Mouse (Mus musculus) E14TG2a.4 (cell line): Measurements from ENCODE around the gene Dync2li1.

Source experiments
- H3K27me3 ChIP-seq: 2 replicates; pipeline ENCODE4 v1.6.1; 2014; ENCODE audit warnings: low read length, control low read depth; ENCODE audit not compliant: insufficient read depth
- H3K36me3 ChIP-seq: 2 replicates; pipeline ENCODE4 v1.6.1; 2014; ENCODE audit warnings: low read length, control low read depth; ENCODE audit not compliant: insufficient read depth
- H3K4me1 ChIP-seq: replicated peaks from 2 replicates; pipeline ENCODE4 v1.6.1; 2014; ENCODE audit warnings: low read depth, low read length, control low read depth
- H3K4me3 ChIP-seq: replicated peaks from 2 replicates; pipeline ENCODE4 v1.5.1; 2014; ENCODE audit warnings: mild to moderate bottlenecking, low read length
- H3K9me3 ChIP-seq: 2 replicates; pipeline ENCODE4 v1.6.1; 2014; ENCODE audit warnings: low read length, control low read depth
- CTCF ChIP-seq: conservative IDR thresholded peaks from 2 replicates; pipeline ENCODE4 v1.5.1; 2014; ENCODE audit warnings: low read length
- NANOG ChIP-seq: IDR thresholded peaks from 2 replicates; pipeline ENCODE4 v1.6.1; 2014; ENCODE audit warnings: borderline replicate concordance, low read length, mixed read lengths
- POU5F1 ChIP-seq: IDR thresholded peaks from 2 replicates; pipeline ENCODE4 v1.6.1; 2014; ENCODE audit warnings: low read length, borderline replicate concordance

Dync2li1 gene

GRCm38 (mm10) chr17:84591431-84592150 lies 34.7 kb upstream of the Dync2li1 start:
- H3K4me3 ChIP-seq: no peak overlapping the region
- no peak for TF ChIP-seq NANOG
- no peak for TF ChIP-seq CTCF
- no peak for TF ChIP-seq POU5F1
- H3K27me3 ChIP-seq: no peaks in the 10 kb centered on the region
- H3K4me1 ChIP-seq: peaks cover 15% of the 10 kb centered on the region
- no peaks in the 10 kb centered on the region for H3K9me3 ChIP-seq
- peaks cover 5% of the 10 kb centered on the region; the same call in 1 of the 2 replicates for H3K36me3 ChIP-seq

GRCm38 (mm10) chr17:84596015-84596441 lies 30.3 kb upstream of the Dync2li1 start:
- Histone ChIP-seq H3K27me3 (no peaks in the 10 kb centered on the region), H3K9me3 (no peaks in the 10 kb centered on the region), H3K36me3 (peaks cover 5% of the 10 kb centered on the region; the same call in 1 of the 2 replicates), H3K4me3 (no peak overlapping the region), H3K4me1 (peaks cover 23% of the 10 kb centered on the region)
- TF ChIP-seq NANOG (no peak), CTCF (no peak), POU5F1 (no peak)

DNA sequence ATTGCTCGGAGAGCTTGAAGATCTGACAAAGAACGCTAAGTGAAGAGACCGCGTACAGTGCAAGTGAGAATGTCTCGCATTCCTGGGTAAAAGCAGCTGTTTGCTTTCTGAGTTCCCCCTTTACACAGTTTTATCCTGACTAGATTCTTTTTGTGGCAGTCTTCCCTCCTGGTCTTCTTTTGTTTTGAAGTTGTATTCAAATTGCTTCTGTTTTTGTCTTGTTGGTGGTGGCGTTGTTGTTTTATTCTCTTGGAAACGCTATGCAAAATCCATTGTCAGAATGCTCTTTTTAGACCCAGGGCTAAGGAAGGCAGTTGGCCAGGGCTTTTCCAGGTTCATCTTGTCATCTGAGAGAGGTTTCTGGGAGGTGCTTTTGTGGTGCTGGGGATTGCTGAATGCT lies 29.8 kb upstream of the Dync2li1 start:
- H3K4me1 ChIP-seq: peaks cover 23% of the 10 kb centered on the region
- H3K27me3 ChIP-seq: no peaks in the 10 kb centered on the region
- TF ChIP-seq POU5F1 (no peak), NANOG (0 out of 2 replicates have a peak, but pooled peaks have one; percentile 19)
- H3K4me3 ChIP-seq: 0 out of 2 replicates have a peak overlapping the region, but pooled peaks have one; percentile 5
- peaks cover 5% of the 10 kb centered on the region; the same call in 1 of the 2 replicates for H3K36me3 ChIP-seq
- H3K9me3 ChIP-seq: no peaks in the 10 kb centered on the region

DNA sequence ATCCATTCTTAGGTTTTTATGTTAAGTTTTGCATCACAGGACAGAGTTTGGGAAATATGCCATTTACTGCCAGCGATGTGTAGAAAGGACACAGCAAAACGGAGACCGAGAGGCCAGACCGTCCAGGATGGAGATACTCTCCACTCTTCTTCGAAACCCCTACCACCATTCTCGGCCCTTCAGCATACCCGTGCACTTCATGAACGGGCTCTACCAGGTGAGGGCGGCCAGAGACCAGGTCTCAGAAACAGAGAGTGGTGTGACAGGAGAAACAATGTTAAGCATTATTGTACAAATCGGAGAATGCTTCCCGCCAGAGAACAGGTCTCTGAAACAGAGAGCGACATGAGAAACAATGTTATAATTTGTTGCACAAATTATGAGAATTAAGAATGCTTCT lies 28.4 kb upstream of the Dync2li1 start:
- peaks cover 23% of the 10 kb centered on the region for H3K4me1 ChIP-seq
- H3K9me3 ChIP-seq: no peaks in the 10 kb centered on the region
- H3K36me3 ChIP-seq: no peaks in the 10 kb centered on the region
- no peak overlapping the region for H3K4me3 ChIP-seq
- H3K27me3 ChIP-seq: no peaks in the 10 kb centered on the region
- TF ChIP-seq CTCF (no peak), NANOG (no peak), POU5F1 (no peak)

DNA sequence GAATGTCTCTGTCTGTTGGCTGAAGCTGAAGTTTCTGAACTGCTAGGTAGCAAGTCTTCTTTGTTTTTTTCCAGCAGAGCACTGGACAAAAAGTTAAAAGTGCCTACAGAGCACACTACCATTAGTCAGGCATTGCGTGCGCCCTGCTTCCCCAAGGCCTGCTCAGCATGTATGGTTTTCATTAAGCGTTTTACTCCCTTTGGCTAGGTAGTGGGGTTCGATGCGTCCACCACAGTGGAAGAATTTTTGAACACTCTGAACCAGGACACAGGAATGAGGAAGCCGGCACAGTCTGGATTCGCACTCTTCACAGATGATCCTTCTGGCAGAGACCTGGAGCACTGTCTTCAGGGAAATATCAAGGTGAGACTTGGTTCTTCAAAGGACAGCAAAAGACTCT lies 27.4 kb upstream of the Dync2li1 start:
- TF ChIP-seq POU5F1 (no peak), NANOG (no peak), CTCF (no peak)
- H3K4me1 ChIP-seq: peaks cover 23% of the 10 kb centered on the region
- H3K4me3 ChIP-seq: no peak overlapping the region
- H3K36me3 ChIP-seq: no peaks in the 10 kb centered on the region
- no peaks in the 10 kb centered on the region for H3K27me3 ChIP-seq
- no peaks in the 10 kb centered on the region for H3K9me3 ChIP-seq

DNA sequence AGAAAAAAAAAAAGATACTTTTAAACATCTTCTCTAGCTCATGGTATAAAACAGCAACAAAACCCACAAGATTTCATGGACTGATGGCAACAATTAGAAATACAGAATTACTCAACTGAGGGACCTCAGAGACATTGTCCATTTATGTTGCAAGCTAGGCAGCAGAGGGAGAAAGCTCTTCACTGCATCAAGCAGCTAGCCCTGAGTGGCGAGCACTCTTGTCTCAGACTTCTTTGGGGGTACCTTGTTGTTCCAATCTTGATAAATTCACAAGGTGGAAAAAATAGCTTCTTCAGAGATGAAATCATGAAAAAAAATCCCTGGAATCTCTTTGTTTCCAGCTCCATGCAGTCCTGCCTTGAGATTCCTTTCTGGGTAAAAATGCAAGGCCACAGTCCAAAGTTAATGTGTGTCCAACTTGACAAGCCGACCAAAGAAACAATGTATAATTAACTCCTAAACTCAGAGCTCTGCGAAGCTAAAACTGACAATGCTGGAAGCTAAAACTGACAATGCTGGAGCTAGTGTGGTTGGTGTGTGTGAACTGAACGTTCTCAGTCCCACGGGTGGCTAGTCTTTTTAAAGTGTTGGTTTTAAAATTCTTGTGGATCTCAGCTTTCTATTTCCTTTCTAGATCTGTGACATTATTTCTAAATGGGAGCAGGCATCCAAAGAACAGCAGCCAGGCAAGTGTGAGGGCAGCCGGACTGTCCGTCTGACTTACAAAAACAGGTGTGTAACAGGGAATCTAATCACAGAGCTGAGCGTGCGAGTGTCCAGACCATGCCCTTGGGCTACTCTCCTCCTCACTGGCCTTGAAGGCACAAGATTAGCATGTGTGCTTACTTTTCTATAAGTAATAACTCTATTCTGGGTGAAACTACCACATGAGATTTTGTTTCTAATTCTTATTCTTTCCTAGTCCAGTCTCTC lies 26.0 kb upstream of the Dync2li1 start:
- no peak overlapping the region for H3K4me3 ChIP-seq
- H3K9me3 ChIP-seq: no peaks in the 10 kb centered on the region
- peaks cover 20% of the 10 kb centered on the region for H3K4me1 ChIP-seq
- no peaks in the 10 kb centered on the region for H3K27me3 ChIP-seq
- no peaks in the 10 kb centered on the region for H3K36me3 ChIP-seq
- TF ChIP-seq POU5F1: no peak
- TF ChIP-seq NANOG: no peak
- TF ChIP-seq CTCF: no peak

DNA sequence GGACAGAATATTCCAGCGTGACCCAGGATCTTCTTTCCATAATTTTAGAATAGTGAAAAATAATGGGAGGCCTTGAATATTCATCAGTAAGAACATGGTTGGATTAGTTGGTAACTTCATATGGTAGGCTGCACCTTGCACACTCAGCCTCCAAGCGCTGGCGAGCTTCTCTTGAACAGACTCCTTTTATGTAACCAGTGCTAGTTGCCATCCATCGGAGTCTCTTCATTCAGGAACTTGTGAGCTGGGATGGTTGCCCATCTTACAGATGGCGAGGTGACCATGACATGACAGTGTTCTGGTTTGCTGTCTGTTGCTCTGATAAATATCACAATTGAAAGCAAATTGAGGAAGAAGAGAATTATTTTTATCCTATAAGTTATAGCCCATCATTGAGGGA lies 24.5 kb upstream of the Dync2li1 start:
- Histone ChIP-seq H3K4me1 (peaks cover 8% of the 10 kb centered on the region), H3K36me3 (no peaks in the 10 kb centered on the region), H3K9me3 (no peaks in the 10 kb centered on the region), H3K4me3 (no peak overlapping the region), H3K27me3 (no peaks in the 10 kb centered on the region)
- TF ChIP-seq POU5F1: no peak

- H3K4me1 ChIP-seq: peaks cover 7% of the 10 kb centered on the region
- H3K36me3 ChIP-seq: no peaks in the 10 kb centered on the region
- no peaks in the 10 kb centered on the region for H3K27me3 ChIP-seq
- no peak for TF ChIP-seq CTCF
- TF ChIP-seq POU5F1: no peak
- TF ChIP-seq NANOG: no peak
- H3K4me3 ChIP-seq: no peak overlapping the region
- no peaks in the 10 kb centered on the region for H3K9me3 ChIP-seq
Observed at GRCm38 (mm10) chr17:84603202-84603627, 23.1 kb upstream of the Dync2li1 start.
